Mouse (Mus musculus): ENCODE measurements at regions not wholly inside any gene's neighbourhood (a gene's known extent, or its start where the extent isn't known, plus 50 kb on each side); places are given as distances from the start of the nearest gene placed in this dataset.

GRCm38 (mm10) chr2:159062266-159062665 lies 267.7 kb downstream of the Dhx35 start:
- no peak for TF ChIP-seq GATA1 (IDR thresholded peaks at IDR 0.05; ENCODE audit: low read depth, low read length)
- TF ChIP-seq POLR2A (IDR thresholded peaks at IDR 0.05; ENCODE audit: control insufficient read depth in 1 of 2, insufficient read depth in 1 of 2, low read depth in 1 of 2, low read length in 2 of 2, poor library complexity in 1 of 2): no peak
- no peak for TF ChIP-seq NRF1 (IDR thresholded peaks at IDR 0.05; ENCODE audit: insufficient read depth, low read depth, low read length, poor library complexity, severe bottlenecking)
- no peak for TF ChIP-seq CTCF (IDR thresholded peaks at IDR 0.05 in 2 of 3, conservative IDR thresholded peaks at IDR 0.05 in 1 of 3; ENCODE audit: control insufficient read depth in 1 of 3, insufficient read depth in 1 of 3, low read depth in 2 of 3, low read length in 3 of 3, poor library complexity in 1 of 3, severe bottlenecking in 1 of 3)
- TF ChIP-seq ZC3H11A (IDR thresholded peaks at IDR 0.05; ENCODE audit: low read depth, low read length): no peak
- no peak for TF ChIP-seq SIN3A (IDR thresholded peaks at IDR 0.05; ENCODE audit: low read length)
- TF ChIP-seq USF2 (IDR thresholded peaks at IDR 0.05; ENCODE audit: borderline replicate concordance in 1 of 2, insufficient read depth in 1 of 2, low read depth in 1 of 2, low read length in 2 of 2): no peak
